Mouse (Mus musculus) thymus, postnatal 14 days (tissue): ENCODE results near the gene Nom1.
"Not testable (repeated sequence)": the region's sequence is repeated elsewhere in the genome, so short reads cannot be mapped to it uniquely, and the experiment has no call there.

Experiments
- DNase-seq: peaks from one replicate; pipeline ENCODE4 v3.0.0; 2021

Gene Nom1

GRCm38 (mm10) chr5:29434228-29434871 is at the start of gene Nom1:
Nom1 (plus strand) TSS chr5:29434664.
- DNase-seq = peak; percentile 92

DNA sequence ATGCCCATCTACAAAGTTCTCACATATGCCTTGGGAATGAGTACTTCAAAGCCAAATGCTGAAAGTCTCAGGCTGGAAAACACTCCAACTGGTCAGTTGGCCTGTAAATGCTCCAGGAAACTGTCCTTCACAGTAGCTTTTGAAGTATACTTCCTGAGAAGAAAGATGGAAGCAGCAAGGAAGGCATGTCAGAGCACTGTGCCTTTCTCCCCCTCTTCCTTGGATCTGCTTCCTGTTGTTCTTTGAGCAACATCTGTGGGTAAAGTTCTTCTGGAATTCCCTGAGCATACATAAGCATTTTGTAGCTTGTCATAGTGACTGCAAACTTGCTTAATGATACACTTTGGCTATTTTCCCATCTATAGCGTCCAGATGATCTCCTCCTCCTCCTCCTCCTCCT is 46.9 kb upstream of the Nom1 start:
- no peak for DNase-seq

DNA sequence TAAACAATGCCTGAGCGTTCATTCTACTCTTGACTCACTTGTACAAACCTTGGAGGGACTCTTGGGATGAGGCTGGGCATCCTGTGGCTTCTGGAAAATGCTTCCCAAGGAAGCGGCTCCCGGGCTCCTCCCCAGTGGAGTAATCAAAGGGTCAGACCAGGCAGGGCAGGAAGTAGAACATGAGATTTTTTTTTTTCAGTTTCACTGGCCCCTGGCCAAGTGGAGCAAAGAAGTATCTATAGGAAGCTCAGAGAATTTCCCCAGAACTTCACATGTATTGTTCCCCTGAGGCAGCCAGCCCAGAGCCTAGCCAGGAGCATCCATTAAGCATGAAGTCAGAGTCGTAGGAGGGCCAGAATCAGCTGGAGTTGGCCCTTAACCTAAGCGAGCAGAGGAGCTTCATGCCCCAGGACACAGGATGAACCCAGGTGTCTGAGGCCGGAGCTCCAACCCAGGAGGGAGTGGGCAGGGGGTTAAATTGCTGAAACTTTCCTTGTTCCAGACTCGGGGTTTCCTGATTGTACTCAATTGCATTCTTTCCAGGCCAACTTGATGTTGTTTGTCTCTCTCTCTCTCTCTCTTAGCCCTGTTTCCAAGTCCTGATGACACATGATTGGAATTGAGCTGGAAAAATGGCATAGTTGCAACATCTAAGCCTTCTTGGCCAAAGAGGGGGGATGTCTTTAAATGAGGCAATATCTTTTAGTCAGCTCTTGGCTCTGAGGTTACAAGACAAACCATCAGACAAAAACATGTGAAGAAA is 46.1 kb upstream of the Nom1 start:
- DNase-seq = no peak

DNA sequence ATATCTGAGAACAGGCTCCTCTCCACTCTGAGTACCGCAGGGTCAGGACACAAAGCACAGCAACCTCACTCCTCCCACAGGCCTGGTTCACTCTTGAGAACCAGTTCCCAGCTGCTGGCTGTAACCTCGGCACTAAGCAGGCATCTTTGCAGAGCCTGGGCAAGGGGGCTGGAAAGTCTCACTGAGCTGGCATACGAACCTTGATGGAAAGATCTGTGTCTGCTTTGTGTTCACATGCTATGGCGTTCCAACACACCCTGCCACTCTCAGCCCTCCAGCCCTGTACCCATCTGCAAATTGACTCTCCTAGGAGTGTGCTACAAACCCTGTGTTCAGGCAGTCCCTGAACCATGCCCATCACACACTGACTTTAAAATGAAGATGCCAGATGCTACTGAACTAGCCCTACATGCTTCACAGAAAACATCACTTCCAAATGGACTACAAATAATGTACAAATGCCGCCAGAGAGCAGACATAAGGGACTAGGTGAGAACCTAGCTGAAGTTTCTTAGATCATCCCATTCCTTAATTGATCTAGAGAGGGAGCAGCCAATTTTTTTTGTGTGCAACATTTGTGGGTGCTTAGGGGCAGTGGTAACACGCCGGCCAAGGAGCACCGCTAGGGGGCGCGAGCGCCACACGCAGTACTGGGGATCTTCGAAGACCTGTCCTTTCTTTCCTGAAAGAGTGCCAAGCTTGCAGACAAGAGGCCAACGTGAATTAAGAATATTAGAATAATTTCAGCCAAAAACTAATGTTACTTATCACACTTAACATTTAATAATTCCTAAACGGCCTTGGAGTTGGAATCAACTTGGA is 45.3 kb upstream of the Nom1 start:
- DNase-seq = peak; percentile 81

DNA sequence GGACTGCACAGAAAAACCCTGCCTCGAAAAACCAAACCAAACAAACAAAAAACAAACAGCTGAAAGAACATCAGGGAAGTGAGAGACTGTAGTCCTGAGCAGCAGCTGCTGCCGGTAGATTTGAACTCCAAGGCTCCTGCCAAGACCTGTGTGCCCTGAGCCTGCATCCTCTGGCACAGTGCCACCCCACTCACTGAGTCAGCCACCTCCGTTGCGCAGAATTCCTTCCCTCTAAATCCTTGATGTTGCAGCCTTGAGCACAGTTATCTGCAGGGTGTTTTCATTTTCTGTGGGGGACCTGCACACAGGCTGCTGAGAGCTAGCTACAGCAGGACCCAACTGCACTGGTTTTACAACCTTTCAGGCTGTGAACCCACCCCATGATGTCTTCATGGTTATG is 36.0 kb upstream of the Nom1 start:
- DNase-seq = no peak

- DNase-seq = no peak
Measured at GRCm38 (mm10) chr5:29410854-29411253, 23.6 kb upstream of the Nom1 start.

- DNase-seq = no peak
Measured at GRCm38 (mm10) chr5:29413041-29413440, 21.4 kb upstream of the Nom1 start.

DNA sequence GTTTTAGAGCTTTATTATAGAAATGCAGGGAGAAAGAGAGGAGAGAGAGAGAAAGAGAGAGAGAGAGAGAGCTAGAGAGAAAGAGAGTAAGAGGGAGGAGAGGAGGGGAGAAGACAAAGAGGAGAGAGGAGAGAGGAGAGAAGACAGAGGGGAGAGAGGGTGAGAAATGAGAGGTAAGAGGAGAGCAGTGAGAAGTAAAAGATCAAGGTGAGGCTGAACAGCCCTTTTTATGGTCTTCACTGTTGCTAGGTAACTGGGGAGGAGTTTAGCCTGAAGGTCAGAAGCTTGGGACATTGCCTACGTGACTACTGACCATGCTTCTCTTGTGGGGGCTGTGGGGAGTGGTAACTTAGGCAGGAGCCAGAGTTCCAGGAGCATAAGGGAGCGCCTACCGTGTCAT is 11.1 kb upstream of the Nom1 start:
- not testable (repeated sequence) for DNase-seq

- DNase-seq = no peak
Measured at GRCm38 (mm10) chr5:29434872-29435358, 451 bp downstream of the Nom1 start.

- no peak for DNase-seq
Measured at GRCm38 (mm10) chr5:29435491-29435890, 1.0 kb downstream of the Nom1 start.

DNA sequence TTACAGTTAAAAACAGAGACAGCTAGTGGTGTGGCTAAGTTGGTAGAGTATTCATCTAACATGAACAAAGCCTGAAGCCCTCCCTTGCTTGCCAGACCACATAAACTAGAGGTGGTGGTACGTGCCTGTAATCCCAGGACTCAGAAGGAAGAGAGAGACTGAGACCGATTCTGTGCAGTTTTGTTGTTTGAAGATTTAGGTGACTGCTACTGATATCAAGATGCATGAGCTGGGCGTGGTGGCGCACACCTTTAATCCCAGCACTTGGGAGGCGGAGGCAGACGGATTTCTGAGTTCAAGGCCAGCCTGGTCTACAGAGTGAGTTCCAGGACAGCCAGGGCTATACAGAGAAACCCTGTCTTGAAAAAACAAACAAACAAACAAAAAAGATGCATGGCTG is 2.3 kb downstream of the Nom1 start:
- not testable (repeated sequence) for DNase-seq

- no peak for DNase-seq
Measured at GRCm38 (mm10) chr5:29445275-29445674, 10.8 kb downstream of the Nom1 start.

- no peak for DNase-seq
Measured at GRCm38 (mm10) chr5:29452352-29452751, 17.9 kb downstream of the Nom1 start.

GRCm38 (mm10) chr5:29456895-29457656 is 22.6 kb downstream of the Nom1 start:
- no peak for DNase-seq

DNA sequence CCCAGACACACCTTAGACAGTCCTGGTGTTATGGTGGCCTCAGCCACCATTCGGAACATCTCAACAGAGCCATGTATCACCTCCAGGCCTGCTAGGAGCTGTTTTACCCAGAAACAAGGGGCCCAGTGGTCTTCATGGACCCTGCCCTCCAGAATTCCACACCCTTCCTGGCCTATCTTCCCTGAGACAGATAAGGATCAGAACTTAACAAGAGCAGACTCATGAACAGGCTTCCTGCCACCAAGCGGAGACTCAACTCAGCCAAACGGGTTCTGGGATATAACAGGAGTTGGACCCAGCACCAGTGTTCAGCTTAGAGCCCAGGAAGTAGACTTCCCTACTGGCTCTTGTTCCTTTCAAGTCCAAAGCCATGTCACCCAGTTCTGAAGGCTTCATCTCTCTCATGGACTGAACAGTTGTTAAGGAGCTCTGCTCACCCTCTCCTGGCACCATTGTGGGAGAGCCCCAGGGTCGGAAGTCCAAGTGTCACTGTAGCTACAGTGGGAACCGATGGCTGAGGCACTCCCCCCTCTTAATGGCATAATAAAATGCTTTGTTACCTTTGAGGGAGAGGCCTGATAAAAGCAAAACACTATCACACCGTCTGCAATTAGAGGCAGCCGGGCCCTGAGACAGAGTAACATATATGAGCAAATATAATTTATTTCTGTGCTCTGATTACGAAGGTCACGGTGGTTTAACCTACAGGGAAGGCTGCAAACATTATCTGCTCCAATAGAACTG is 28.7 kb downstream of the Nom1 start:
- DNase-seq = no peak

DNA sequence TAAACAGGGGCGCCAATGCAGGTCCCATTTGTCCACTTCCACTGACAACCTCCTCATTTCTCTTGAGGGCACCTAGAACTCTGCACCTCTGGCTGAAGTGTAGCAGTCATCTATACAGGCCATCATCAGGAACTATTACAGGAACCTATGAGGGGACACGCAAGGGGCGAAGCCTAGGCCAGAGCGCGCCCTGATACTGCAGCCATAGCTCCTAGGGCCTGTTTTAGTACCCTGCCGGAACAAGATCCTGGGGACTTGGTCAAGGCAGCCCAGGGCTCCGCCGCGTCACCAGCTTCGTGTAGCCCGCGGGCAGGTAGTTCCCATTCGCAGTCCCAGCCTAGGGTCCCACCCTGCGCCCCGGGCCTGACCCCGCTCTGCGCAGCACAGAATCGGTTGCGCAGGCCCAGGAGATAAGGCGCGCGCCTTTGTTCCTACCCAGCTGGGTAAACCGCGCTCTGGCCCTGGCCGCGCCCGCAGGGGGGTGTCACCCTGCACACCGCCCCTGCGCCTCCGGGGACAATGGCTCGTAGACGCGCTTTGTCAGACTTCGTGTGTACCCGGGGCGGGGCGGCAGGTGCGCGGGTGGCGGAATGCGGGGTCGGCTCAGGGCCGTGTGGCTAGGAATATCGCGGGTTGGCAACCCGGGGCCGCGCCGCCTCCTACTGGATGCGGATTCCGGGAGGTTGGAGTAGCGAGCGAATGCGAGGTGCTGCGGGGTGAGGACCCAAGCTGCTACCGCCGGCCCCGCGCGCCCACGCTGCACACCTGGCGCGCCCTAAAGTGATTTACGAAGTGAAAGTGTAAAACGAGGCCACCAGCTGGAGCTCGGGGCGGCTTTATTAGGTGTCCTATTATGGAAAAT is 33.3 kb downstream of the Nom1 start:
- DNase-seq = peak; percentile 39

DNA sequence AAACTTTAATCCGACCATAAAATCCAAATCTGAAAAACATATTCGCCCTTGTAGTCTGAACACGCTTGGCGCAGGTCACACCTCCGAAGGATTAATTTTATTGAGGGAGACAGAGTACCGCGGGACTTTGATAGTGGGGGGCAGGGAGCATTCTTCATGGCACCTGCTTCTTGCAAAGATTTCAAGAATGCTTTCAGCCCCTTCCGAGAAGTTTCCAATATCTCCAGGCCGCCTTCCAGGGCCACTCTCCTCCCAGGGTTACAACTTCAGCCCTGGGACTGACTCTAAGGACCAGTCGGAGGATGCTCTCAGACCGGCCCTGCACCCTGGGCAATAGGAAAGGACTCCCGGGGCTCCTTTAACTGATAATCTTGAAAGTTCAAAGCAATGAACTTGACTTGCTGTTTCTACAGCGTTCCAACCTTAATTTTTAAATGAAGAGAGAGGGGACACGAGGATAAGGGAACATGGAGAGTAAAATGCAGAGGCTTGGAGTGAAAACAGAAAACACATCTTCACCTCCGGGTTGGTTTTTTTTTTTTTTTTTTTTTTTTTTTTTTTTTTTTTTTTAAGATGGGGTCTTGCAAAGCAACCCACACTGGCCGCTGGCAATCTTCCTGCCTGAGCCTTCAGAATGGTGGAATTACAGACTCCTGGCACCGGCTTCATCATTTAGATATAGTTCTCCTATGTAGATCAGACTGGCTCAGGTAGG is 34.0 kb downstream of the Nom1 start:
- DNase-seq = no peak

DNA sequence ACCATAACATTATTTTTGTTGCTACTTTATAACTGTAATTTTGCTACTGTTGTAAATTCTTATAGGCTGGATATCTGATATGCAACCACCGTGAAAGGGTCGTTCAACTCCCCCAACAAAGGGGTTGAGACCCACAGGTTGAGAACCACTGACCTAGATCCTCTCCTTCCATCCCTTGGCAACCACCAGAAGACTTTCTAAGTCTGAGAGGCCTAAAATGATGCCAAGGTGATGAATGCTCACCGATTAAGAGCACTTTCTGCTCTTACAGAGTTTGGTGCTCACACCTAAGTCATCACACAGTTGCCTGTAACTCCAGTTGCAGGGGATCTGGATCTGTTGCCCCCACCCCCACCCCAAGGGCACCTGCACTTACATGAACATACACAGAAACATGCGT is 35.0 kb downstream of the Nom1 start:
- DNase-seq = no peak

GRCm38 (mm10) chr5:29470271-29470670 is 35.8 kb downstream of the Nom1 start:
- DNase-seq = no peak

DNA sequence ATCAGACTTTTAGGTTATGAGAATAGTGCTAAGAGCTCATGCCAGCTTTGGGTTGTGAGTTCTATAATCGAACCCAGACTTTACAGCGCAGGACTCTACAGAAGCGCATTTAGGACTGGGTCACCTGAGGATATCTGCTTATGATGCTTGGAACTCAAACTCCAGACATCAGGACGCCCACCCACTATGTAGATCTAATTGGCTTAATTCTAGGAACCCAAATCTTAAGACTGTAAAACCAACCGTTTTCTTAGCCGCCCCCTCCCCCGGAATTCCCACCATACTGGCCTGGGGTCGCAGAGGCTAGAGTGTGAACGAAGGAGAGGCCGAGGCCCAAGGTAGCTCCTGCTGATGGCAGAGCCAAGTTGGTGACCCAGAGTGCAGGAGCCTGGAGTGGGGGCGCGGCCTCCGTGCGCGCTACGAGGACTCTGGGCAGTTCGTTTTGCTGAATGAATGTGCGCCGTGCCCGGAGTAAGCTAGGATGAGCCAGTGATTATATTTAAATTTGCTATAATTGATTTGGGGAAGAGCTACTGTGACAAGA is 36.5 kb downstream of the Nom1 start:
- no peak for DNase-seq
